Mouse (Mus musculus): ENCODE measurements around the gene Slc44a1.

The Slc44a1 gene

DNA sequence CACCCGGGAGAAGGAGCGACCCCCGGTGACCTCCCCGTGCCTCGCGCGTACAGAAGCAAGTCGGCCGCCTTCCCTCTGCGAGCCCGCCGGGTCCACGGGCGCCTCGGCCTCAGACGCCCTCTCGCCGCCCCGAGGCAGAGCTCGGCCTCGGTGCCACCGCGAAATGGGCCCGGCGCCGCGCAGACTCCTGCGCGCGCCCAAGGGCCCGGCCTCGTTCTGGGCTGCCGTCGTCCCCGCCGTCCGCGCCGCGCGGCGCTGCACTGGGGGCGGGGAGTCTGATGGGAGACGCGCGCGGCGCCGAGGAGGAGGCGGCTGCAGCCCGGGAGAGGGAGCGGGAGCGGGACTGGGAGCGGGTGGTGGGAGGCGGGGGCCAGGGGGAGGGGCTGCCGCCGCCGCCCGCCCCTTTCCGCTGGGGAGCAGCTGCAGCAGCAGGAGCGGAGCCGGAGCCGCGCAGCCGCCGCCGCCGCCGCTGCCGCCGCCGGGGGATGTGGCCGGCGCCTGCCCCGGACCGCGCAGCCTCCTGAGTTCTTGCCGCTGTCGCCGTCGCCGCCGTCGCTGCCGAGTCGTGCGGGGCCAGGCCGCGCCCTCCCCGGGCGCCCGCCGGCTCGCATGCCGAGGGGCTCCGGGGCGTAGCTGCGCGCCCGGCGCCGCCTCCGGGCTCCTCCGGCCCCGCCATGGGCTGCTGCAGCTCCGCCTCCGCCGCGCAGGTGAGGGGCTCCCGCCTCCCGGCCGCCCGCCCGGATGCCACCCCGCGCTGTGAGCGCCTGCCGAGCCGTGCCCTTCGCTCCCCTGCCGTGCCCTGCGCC, at the start of gene Slc44a1:
Gene Slc44a1, plus strand, starts transcription at position 404 of the 806 bp plus-strand sequence.
- DNase-seq = peak; percentile 89

DNA sequence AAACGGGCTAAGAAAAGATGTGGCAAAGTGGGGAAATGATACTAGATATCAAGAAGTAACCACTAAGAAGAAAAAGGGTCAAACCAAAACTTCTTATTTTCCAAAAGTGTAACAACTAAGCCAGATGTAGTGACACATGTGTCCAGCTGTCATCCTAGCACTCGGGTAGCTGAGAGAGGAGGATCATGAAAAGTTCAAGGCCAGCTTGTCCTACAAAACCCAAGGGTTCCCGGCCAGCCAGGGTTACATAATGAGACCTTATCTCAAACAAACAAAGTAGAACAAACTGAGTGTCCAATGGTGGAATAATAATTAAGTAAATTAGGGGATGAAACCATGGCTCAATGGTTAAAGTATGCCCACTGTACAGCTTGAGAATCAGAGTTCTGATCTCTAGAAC, 45.2 kb upstream of the Slc44a1 start:
- DNase-seq = no peak

DNA sequence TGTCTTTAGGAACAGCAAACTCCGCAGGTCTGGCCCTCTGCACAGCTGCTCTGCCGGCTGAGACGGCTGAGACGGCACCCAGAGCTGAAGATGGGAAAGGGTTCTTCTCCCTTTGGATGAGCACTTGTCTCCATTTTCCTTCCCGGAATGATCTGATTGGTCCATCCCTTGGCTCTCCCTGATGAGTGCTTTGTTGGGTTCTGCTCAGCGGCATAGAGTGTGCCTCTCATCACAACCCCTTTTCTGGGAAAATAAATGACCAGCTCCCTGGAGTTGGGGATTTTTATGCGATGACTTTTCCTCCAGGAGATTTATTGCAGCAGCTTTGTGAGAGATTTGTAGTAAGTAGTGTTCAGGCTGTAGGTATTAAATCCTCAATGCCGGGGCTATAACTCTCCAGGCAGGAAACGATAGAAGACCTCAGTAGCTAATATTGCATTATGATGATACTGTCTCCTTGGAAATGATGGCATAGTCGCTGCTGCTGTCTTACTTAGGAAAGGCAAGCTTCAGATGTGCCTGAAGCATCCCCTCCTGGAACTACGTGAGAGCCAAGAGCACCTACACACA, 43.5 kb upstream of the Slc44a1 start:
- DNase-seq = no peak

DNA sequence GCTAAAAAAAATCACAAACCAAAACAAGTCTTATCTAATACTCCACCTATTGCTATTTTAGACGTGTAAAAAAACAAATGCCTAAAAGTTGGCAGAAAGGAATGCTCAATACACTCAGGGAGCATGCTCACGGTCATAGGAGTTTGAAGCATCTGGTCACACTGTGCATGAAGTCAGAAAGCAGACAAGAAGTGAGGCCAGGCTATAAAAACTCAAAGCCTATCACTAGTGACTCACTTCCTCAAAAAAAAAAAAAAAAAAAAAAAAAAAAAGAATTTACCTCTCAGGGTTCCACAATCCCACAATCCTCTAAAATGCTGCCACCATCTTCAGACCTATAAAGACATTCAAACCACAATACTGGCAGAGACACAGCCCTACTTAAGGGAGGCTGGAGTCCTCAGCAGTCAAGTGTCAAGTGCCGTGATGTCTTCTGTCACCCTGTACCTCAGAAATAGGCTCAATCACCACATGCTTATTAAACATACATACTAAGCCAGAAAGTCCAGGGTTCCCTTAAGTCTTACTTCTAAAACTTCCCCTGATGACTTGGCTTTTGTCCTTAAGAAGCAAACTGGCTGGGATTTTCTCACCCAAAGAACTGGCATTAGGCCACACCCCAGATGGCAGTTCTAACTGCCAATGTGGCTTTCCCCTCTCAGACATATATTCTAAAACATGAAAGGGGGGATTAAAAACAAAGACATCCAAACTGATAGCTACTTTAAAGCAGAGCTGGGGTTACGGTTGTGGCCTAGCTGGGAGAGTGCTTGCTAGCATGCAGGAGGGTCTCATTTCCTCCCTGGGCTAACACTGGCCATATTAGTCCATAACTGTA, 42.7 kb upstream of the Slc44a1 start:
- peak; percentile 34 for DNase-seq

DNA sequence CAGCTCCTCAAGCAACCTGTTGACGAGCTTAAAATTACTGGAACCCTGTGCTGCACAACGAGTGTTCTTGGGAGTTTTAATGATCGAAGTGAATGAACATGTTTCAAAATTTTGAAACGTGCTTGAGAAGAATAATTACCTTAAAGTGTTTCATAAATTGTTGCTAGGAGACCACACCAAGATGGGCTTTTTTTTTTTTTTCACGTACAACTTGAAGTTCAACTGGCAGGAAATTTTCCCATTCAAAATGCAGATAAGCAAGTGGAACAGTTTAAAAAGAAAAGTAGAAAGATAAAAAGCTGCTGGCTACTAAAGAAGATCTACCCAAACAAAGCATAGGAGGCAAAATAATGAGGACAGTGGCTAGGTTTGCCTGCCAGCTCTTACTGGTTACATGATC, 41.7 kb upstream of the Slc44a1 start:
- DNase-seq = no peak

DNA sequence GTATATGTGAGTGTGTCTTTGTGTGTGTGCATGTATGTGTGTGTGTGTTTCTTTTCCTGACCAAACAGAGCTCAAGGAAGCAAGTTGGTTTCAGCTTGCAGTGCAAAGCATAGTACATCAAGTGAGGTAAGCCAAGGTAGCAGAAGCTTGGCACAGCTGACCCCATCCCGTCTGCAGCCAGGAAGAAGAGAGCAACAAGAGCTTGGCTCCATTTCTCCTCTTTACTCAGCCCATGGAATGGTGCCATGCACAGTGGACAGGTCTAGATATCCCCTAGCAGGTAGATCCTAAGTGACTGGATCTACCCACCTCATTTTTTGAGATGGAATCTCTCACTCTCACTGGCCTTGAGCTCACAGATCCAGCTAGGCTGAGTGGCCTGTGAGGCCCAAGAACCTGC, 40.8 kb upstream of the Slc44a1 start:
- peak; percentile 58 for DNase-seq

DNA sequence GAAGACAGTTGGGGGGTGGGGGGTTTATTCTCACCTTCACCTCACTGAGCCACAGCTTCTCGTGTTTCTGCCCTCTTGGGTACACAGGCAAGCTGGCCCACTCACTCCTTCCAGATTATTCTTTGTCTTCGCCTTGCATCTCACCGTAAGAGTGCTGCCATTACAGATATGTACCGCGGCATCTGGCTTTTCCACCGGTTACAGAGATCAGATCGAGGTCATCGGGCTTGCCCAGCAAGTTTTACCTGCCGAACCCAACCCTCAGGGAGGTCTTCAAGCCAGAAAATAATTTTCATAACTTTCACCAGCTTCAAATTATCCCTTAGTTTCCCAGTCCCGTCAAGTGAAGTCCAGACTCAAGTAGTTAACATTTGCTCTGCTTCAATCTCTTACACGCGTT, 36.8 kb upstream of the Slc44a1 start:
- no peak for DNase-seq

DNA sequence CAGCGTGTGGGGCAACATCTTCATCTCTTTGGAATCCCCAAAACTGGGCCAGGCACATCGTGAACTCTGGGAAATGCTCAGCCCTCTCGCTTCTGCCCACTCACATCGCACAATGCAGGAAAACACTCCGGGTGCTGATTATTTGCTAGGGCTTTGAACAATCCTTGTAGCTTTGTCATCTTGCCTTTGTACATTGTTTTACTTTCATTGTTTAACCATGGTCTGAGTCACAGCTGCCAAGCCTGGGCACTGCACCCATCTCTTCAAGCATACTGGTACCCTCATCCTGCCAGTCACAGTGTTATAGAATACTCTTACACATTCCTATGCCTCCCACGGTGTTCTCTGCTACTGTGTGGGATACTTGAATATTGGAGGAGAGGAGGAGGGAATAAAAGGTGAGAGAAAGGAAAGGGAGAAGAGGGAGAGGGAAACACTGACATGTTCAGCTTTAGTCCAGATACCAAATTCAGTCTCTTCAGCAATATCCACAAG, 35.7 kb upstream of the Slc44a1 start:
- no peak for DNase-seq

DNA sequence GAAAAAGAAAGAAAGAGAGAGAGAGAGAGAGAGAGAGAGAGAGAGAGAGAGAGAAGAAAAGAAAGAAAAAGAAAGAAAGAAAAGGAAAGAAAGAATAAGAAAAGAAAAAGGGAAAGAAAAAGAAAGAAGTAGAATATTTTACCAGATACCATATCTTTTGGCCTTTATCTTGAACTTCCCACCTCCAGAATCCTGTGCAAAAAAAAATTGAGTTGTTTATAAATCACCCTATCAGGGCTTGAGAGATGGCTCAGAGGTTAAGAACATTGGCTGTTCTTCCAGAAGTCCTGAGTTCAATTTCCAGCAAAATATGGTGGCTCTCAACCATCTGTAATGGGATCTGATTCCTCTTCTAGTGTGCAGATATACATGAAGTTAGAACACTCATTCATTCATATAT, 33.3 kb upstream of the Slc44a1 start:
- DNase-seq = no peak

DNA sequence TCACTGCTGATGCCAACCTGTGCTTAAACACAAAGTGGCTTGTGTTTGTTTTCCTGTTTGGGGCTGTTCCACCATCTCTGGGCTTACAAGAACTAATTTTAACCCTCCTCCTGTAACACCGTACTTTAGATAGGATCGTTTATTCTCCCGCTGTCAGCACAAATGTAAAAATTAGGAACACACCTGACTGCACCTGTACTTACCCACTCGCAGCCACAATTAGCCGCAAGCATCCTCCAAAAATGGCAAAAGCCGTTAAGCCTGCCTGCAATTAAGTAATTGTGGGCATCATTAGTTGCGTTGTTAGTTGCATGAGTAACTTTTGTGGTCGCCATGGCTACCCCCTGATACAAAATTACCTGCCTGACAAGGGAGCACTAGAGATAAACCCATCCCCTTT, 31.4 kb upstream of the Slc44a1 start:
- DNase-seq = no peak

DNA sequence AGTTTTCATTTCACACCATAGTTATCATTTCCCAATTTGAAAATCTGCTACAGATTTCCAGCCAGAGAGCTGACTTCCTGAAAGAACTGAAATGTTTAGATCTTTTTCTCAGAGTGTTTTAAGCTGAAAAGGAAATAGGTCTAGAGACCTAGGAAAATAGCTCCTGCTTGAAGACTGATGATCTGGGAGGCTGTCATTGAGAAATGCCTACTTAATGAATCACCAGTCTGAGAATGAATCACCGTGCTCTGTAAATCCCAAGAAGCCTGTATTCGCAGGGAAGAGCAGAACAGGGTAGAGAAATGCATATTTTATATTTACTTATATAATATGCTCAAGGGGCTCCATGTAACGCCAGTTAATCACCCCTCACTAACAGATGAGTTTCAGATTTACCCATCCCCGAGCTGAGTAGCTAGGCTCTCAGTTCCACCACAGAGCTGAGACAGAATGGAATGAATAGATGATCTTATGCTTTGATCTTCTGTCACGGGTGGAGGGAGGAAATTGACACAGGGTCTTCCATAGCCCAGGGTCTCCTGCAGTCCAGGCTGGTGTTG, 30.6 kb upstream of the Slc44a1 start:
- DNase-seq = no peak

DNA sequence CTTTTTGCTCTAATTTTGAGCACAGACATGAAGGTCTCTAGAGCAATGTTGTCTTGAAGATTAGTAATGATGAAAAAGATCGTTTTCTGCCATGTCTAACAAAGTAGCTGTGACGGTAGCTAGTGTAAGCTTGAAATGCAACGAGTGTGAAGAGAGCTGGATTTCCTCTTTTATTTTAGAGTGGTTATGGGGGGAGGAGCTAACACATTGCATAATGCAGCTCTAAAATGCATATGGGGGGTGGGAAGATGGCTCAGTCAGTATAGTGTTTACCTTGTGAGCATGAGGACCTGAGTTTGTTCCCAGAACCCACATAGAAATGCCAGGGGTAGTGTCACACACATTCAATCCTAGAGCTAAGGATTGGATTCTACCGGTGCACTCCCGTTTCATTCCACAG, 29.5 kb upstream of the Slc44a1 start:
- no peak for DNase-seq

DNA sequence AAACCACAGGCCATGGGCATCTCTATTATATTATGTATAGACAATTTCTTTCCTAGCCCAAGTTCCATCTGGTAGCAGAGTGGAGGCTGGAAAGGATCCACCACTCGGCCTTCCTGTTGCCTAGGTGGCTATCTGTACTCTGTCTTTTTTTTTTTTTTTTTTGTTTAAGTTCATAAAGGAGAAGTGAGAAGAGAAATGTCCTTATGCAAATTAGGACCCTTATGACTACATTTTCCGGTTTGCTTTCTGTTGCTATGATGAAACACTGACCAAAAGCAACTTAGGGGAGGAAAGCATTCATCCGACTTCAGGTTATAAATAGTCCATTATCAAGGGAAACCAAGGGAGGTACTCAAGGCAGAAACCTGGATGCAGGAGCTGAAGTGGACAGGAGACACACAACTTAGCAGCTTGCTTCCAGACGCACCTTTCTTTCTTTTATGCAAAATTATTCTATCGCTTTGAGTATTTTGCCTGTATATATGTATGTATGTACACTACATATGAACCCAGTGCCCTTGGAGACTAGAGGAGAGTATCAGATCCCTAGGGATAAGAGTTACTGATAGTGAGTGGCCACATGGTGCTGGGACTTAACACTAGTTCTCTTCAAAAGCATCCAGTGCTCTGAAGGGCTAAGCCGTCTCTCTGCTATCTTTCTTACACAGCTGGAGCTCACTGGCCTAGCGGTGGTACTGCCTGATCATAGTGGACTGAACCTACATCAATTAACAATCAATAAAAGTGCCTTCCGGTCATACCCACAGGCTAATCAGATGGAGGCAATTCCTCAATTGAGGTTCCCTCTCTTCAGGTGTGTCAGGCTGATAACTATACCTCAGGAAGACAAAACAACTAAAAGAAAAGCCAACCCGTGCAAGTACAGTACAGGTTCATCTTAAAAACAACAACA, 28.0 kb upstream of the Slc44a1 start:
- no peak for DNase-seq

DNA sequence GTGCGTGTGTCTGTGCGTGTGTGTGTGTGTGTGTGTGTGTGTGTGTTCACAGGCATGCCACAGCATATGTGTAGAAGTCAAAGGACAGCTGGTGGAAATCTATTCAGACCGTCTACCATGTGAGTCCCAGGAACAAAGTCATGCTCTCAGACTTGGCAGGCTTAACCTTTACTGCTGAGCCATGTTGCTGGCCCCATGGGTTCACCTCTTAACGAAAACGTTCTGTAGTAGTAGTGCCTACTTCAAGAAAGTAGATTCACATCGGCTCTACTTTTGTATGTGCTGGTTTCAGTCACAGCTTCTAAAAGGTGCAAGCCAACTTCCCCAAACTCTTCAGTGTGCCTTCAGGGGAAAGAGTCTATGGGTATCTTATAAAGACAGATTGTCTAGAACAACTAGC, 27.2 kb upstream of the Slc44a1 start:
- DNase-seq = no peak

DNA sequence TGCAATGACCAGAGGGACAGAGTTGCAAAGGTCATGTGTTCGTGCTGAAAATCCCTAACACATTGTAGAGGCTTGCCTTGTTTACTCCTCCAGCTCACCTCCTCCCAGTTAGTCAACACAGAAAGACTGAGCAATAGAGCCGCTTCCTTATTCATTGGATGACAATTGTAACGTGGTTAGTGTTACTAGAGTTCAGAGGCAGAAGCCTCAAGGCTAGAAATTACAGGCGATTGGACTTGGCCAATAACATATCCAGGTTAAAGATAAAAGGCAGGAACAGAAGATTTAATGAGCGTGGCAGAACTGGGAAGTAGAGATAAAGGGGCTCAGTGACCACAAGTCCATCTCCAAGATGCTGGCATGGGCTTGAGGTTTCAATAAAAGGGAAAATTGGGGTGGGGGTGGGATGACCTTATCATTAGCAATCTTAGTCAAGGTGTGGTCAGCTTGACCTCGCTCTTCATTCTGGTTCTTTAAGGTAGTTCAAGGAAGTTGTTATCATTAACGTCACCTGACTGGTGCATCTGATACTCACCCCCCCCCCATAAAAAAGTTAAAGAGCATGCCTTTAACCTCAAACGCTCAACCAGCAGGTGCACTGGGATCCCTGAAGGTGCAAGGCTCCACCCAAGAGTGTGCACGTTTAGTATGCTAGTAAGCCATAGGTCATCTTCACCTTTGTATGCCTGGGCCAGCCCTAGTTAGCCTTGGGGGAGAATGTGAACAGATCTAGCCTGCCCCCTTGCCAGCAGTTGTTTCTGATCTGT, 26.0 kb upstream of the Slc44a1 start:
- DNase-seq = no peak

DNA sequence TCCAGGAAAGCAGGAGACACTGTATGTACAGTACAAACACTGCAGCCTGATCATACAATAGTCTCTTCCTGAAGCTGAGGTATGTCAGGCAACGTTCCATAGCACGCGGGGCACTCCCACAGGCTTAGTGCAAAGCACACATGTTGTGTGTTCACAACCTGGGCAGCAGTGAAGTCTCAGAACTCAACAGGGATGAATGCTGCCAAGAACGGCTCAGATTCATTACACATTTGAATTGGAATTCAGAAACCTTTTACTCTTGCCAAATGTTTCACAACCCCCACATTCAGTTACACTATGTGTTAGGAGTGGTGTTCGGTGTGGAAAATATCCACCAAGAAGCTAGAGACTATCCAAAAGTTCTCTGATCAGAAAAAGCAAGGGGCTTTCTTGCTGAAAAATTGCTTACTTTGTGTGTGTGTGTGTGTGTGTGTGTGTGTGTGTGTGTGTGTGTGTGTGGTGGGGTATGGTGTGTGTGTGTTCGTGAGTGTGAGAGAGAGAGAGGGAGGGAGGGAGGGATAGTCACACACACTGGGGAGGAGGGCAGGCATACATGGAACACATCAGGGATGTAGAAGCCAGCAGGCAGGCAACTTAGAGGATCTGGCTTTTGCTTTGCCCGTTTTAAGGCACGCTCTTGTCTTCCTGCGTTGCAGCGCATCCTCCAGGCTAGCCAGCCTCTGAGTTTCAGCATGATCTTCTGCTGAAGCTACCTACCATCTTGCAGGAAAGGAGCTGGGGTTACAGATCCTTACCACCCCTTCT, 24.2 kb upstream of the Slc44a1 start:
- DNase-seq = no peak

DNA sequence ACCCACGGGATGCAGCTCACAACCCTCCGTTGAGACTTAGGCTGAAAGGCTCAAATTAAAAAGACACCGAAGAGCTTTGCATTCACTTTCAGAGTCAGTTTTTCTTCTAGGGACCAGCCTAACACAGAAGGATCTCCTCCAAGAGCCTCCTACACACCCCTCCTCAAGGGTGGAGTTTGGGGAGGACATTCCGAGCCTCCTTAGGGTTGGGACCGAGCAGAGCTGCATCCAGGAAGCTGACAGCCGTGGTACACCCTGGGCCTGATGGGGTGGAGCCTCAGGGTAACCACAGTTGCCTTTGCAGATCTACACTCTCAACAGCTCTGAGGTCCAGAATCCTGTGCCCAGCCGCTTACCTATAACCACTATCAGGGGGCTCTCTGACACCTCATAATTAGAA, 23.3 kb upstream of the Slc44a1 start:
- no peak for DNase-seq

DNA sequence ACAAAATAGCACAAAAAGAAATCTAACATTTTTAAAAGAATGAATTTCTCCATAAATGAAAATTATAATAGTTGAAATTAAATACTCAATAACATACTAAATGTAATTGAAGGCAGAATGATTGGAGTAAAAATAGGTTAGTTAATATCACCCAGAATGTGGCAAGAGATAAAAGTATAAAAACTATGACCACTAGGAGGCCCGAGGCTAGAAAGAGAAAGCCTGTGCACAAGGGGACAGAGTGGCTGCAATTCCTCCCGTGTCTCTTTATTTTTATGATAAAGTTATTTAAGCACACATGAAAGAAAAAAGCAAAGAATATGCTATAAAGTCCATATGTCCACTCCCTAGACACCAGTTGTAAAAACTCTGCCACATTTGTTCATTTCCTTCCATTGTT, 17.4 kb upstream of the Slc44a1 start:
- no peak for DNase-seq

DNA sequence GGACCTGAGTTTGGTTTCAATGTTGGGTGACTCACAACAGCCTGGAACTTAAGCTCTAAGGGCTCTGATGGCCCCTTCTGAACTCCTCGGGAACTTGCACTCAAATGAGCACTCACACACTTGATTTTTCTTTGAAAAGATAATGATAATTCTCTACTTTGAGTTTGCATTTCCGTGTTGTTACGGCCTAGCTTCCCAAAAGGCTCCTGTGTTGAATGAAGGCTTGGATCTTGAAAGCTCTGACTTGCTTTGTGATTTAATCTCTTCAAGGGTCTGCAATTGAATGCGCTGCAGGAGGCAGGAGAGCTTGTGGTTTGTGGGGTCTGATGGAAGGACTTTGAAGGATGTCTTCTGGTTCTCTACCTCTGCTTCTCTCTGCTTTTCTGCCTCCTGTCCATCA, 13.1 kb upstream of the Slc44a1 start:
- no peak for DNase-seq

DNA sequence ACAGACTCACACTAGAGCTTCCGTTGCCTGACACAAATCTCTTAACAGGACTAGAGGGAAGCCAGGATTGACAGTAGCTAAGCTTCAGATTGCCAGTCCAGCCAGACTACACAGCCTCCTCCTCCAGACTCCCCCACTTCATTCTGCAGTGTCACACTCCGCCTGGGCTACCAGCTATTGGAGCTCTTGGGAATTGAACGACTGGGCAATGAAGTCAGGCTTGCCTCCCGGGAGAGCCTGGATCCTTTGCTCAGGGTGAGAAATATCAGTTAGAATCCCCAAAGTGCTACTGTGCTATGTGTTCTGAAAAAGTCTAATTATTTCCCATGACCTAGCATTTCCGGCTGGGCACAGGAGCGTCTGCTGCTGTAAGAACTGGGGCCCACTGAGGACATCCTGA, 9.7 kb upstream of the Slc44a1 start:
- DNase-seq = no peak

All from cerebellum, adult 9-11 months (tissue).